Mouse (Mus musculus) layer of hippocampus, postnatal 36 days (tissue): ENCODE measurements around the gene Bcl2l15. TPM values are rescaled to one million over a fixed set of nuclear protein-coding genes. Genes with fewer than 3 reads are reported as not detected.

ENCODE experiments used
- DNase-seq, 2 experiments: peaks; one replicate each; pipeline ENCODE4 v3.0.0; 2022
- total RNA-seq, 2 experiments: library from RNA; stranded (reverse); gene quantifications; 2 replicates each; pipeline ENCODE4 v1.2.3; 2021

Bcl2l15 gene
- total RNA-seq, 2 experiments from 2014 or later, result 1.5 to 2.1 TPM

DNA sequence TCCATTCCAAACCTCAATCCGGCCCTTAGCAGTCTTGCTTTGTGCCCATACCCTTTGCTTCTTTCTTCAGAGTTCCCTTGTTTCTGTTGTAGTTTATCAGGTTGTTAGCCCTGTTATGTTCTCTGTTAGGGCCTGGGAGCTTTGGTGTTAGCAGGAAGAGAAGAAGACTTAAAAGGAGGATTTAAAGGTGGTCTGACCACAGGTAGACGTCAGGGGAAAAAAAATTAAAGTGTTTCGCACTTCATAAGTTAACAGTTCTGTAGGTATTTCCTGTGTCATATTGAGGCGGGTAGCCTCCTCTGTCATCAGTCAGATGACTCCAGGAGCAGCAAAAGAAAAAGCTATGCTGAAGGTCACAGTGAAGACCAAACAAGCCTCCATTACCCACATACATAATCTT lies 35.6 kb downstream of the Bcl2l15 start:
- DNase-seq, result no peak

DNA sequence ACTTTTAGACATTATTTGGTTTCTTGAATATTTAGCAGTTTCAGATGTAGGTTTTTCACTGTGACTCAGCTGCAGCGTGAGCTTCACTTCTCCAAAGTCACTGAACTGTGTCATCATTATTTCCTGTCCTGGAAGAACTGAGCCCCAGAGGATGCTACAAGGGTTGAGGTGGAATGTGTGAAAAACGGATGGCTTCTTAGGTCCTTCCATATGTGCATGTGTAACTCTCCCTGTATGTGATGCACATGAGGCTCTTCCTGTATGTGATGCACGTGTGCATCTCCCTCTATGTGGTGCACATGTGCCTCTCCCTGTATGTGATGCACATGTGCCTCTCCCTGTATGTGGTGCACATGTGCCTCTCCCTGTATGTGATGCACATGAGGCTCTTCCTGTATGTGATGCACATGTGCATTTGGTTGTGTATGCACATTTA lies 40.3 kb downstream of the Bcl2l15 start:
- DNase-seq, result no peak

DNA sequence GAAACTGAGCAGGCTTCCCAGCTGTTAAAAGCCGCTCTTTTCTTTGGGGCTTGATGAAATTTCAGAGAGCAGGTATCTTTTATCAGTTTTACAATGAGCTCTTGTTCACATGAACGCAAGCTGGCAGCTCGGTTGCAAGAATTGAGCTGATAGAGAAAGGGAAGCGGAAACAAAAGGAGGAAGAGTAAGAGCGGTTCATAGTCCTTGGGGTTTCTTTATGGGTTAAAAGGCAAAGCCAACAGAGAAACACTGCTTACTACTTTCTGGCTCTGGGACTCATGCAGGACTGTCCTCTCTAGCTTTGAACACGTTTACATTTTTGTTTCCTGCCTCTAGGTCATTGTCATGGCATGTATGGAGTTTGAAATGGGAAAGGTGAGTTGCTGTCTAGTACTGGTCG lies 41.9 kb downstream of the Bcl2l15 start:
- DNase-seq, result no peak

DNA sequence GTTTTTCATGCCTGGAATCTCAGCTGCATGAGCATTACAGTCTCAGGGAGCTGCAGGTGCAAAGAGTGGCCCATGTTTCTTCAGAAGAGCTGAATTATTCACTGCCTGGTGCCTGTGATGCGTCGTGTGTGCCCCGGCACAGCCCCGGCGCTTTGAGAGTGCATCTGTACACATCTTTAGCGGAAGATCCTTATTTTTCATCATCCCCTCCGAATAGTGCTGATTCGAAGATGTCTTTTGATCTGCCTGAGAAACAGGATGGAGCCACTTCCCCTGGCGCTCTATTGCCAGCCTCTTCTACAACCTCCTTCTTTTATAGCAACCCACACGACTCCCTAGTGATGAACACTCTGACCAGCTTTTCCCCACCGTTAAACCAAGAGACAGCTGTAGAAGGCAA lies 53.5 kb downstream of the Bcl2l15 start:
- no peak for DNase-seq

GRCm38 (mm10) chr3:103887581-103887980 lies 55.2 kb downstream of the Bcl2l15 start:
- DNase-seq, result peak in 1 of 2 experiments; percentile 9

GRCm38 (mm10) chr3:103893374-103893773 lies 61.0 kb downstream of the Bcl2l15 start:
- no peak for DNase-seq

Other genes with a start within 250 kb of the Bcl2l15 start
- under 1 TPM in 1 of 2 experiments, not detected in 1; 0.72 TPM for gene Atg4a-ps, start 186.5 kb upstream of the Bcl2l15 start, total RNA-seq
- 10 to 100 TPM; 12.0 to 14.2 TPM for gene Olfml3, start 94.6 kb upstream of the Bcl2l15 start, total RNA-seq
- not detected for gene Gm10964, start 93.2 kb upstream of the Bcl2l15 start, total RNA-seq
- gene Hipk1, start 41.0 kb upstream of the Bcl2l15 start, total RNA-seq, result 100 to 1,000 TPM; 122 to 138 TPM
- 10 to 100 TPM in 1 of 2 experiments, 1 to 10 TPM in 1; 5.9 to 14.0 TPM for gene Dclre1b, start 23.2 kb upstream of the Bcl2l15 start, total RNA-seq
- gene Ap4b1, start 23.1 kb upstream of the Bcl2l15 start, total RNA-seq, result 10 to 100 TPM; 11.7 to 12.8 TPM
- under 1 TPM; 0.25 to 0.58 TPM for gene Gm43064, start 23.0 kb upstream of the Bcl2l15 start, total RNA-seq
- gene Ptpn22, start 27.2 kb downstream of the Bcl2l15 start, total RNA-seq, result 1 to 10 TPM; 1.1 to 1.6 TPM
- 10 to 100 TPM; 21.7 to 24.8 TPM for gene Rsbn1, start 81.5 kb downstream of the Bcl2l15 start, total RNA-seq
- gene Phtf1, start 135.5 kb downstream of the Bcl2l15 start, total RNA-seq, result 10 to 100 TPM; 46.4 to 49.3 TPM